Mouse (Mus musculus) small intestine, adult 2 months (tissue): ENCODE results near the gene Pde9a.

Experiments used
- CTCF ChIP-seq: fragments of 200-500 bp; IDR thresholded peaks from 2 replicates; pipeline ENCODE4 v1.5.1; 2012; ENCODE audit warnings: low read depth, mild to moderate bottlenecking, control low read depth, inconsistent platforms, low read length, moderate library complexity, mixed read lengths; ENCODE audit not compliant: insufficient replicate concordance, insufficient read length; ENCODE audit errors: extremely low read depth
- POLR2A ChIP-seq: fragments of 200-500 bp; IDR thresholded peaks from 2 replicates; pipeline ENCODE4 v1.6.1; 2012; ENCODE audit warnings: low read depth, mild to moderate bottlenecking, control low read depth, inconsistent platforms, low read length, moderate library complexity

- TF ChIP-seq CTCF (no peak), POLR2A (no peak)
Measured at GRCm38 (mm10) chr17:31423020-31423419, 37.0 kb downstream of the Pde9a start.
